Mouse (Mus musculus) kidney, postnatal 0 days (tissue): Measurements from ENCODE around the gene Amz2. TPM values are rescaled to one million over a fixed set of nuclear protein-coding genes. Genes with fewer than 3 reads are reported as not detected.

Source experiments
- ATAC-seq: fragments of 200-750 bp; cut with Nextera tagmentation; replicated peaks from 2 replicates; pipeline ENCODE4 v1.8.0; 2017; ENCODE audit warnings: low read depth, moderate number of reproducible peaks, moderate TSS enrichment, moderate library complexity; ENCODE audit not compliant: low FRiP score
- DNase-seq: peaks from one replicate; pipeline ENCODE4 v3.0.0-alpha.2; 2016; ENCODE audit warnings: low spot score
- H3K27ac ChIP-seq: fragments of 300-500 bp; sonication (generic); 2 replicates; pipeline ENCODE4 v1.5.1; 2014; ENCODE audit warnings: mild to moderate bottlenecking
- H3K27me3 ChIP-seq: fragments of 300-500 bp; sonication (generic); 2 replicates; pipeline ENCODE4 v1.6.1; 2014; ENCODE audit warnings: low read length, mixed read lengths; ENCODE audit not compliant: insufficient read depth
- H3K36me3 ChIP-seq: fragments of 300-500 bp; sonication (generic); 2 replicates; pipeline ENCODE4 v1.6.1; 2014; ENCODE audit warnings: low read length, mixed read lengths; ENCODE audit not compliant: insufficient read depth
- H3K4me1 ChIP-seq: fragments of 300-500 bp; sonication (generic); replicated peaks from 2 replicates; pipeline ENCODE4 v1.6.1; 2014; ENCODE audit warnings: antibody characterized with exemption, low read length, mixed read lengths; ENCODE audit not compliant: insufficient read depth
- H3K4me2 ChIP-seq: fragments of 300-500 bp; sonication (generic); 2 replicates; pipeline ENCODE4 v1.6.1; 2014; ENCODE audit warnings: mild to moderate bottlenecking, low read length, moderate library complexity, mixed read lengths
- H3K4me3 ChIP-seq: fragments of 300-500 bp; sonication (generic); replicated peaks from 2 replicates; pipeline ENCODE4 v1.5.1; 2014; ENCODE audit warnings: low read depth, low read length
- H3K9ac ChIP-seq: fragments of 300-500 bp; sonication (generic); 2 replicates; pipeline ENCODE4 v1.6.1; 2014; ENCODE audit warnings: low read depth, low read length
- H3K9me3 ChIP-seq: fragments of 300-500 bp; sonication (generic); replicated peaks from 2 replicates; pipeline ENCODE4 v1.6.1; 2016; ENCODE audit warnings: low read length, inconsistent platforms, mixed read lengths
- CTCF ChIP-seq: IDR thresholded peaks from 2 replicates; pipeline ENCODE4 v1.5.1; 2016; ENCODE audit warnings: antibody characterized with exemption, low read depth, mild to moderate bottlenecking, moderate library complexity
- WGBS: fragments of 180-500 bp; shearing (Covaris S2); extraction: QIAGEN DNeasy Blood & Tissue Kit; methylation state at CpG from one replicate; pipeline ENCODE4 v1.1.7; 2014; 5-methylcytosine and 5-hydroxymethylcytosine counted together
- polyA plus RNA-seq: library from polyadenylated mRNA; unstranded; fragments of >200 nt; fragmentation: Nextera tagmentation; extraction: Ambion mirVana; gene quantifications from 2 replicates; pipeline ENCODE4 v1.2.1, GENCODE M21; 2015

The Amz2 gene
- polyA plus RNA-seq, 1 experiment from 2014 or later = 30.4 TPM

- Histone ChIP-seq H3K27ac (no peak overlapping the region), H3K36me3 (no peaks in the 10 kb centered on the region), H3K4me3 (no peak overlapping the region), H3K4me2 (peak overlapping the region; percentile 25; the same call in 1 of the 2 replicates), H3K27me3 (no peaks in the 10 kb centered on the region), H3K9me3 (no peaks in the 10 kb centered on the region), H3K9ac (no peak overlapping the region), H3K4me1 (no peaks in the 10 kb centered on the region)
- 42% methylated on average over 16 of the region's 16 CpGs for WGBS
- ATAC-seq (peak; percentile 68), DNase-seq (no peak)
- TF ChIP-seq CTCF = 0 out of 2 replicates have a peak, but pooled peaks have one; percentile 3
Observed at GRCm38 (mm10) chr11:109419961-109420566, 5.7 kb upstream of the Amz2 start.

- no peak overlapping the region for H3K4me2 ChIP-seq
- no peak overlapping the region for H3K4me3 ChIP-seq
- no peaks in the 10 kb centered on the region for H3K36me3 ChIP-seq
- H3K9me3 ChIP-seq = no peaks in the 10 kb centered on the region
- H3K27me3 ChIP-seq = no peaks in the 10 kb centered on the region
- 63% methylated on average over 14 of the region's 14 CpGs for WGBS
- no peak for ATAC-seq
- H3K4me1 ChIP-seq = no peaks in the 10 kb centered on the region
- no peak overlapping the region for H3K9ac ChIP-seq
- TF ChIP-seq CTCF = no peak
- no peak for DNase-seq
- no peak overlapping the region for H3K27ac ChIP-seq
Observed at GRCm38 (mm10) chr11:109420567-109420962, 5.2 kb upstream of the Amz2 start.

- Histone ChIP-seq H3K4me2 (no peak overlapping the region), H3K36me3 (no peaks in the 10 kb centered on the region), H3K4me1 (no peaks in the 10 kb centered on the region), H3K27ac (no peak overlapping the region), H3K9me3 (no peaks in the 10 kb centered on the region), H3K27me3 (no peaks in the 10 kb centered on the region), H3K4me3 (no peak overlapping the region), H3K9ac (no peak overlapping the region)
- DNase-seq (no peak), ATAC-seq (no peak)
- no peak for TF ChIP-seq CTCF
- 76% methylated on average over 5 of the region's 5 CpGs for WGBS
Observed at GRCm38 (mm10) chr11:109421205-109421604, 4.5 kb upstream of the Amz2 start.

GRCm38 (mm10) chr11:109422263-109422662, 3.5 kb upstream of the Amz2 start:
- WGBS = 95% methylated on average over 4 of the region's 4 CpGs
- H3K36me3 ChIP-seq = no peaks in the 10 kb centered on the region
- no peaks in the 10 kb centered on the region for H3K9me3 ChIP-seq
- no peak overlapping the region for H3K27ac ChIP-seq
- H3K4me2 ChIP-seq = no peak overlapping the region
- TF ChIP-seq CTCF = 0 out of 2 replicates have a peak, but pooled peaks have one; percentile 30
- no peaks in the 10 kb centered on the region for H3K27me3 ChIP-seq
- 0 out of 2 replicates have a peak, but pooled peaks cover 4% of the 10 kb centered on the region for H3K4me1 ChIP-seq
- ATAC-seq = no peak
- no peak overlapping the region for H3K4me3 ChIP-seq
- H3K9ac ChIP-seq = no peak overlapping the region
- DNase-seq = no peak

GRCm38 (mm10) chr11:109423294-109423693, 2.5 kb upstream of the Amz2 start:
- Histone ChIP-seq H3K4me1 (0 out of 2 replicates have a peak, but pooled peaks cover 4% of the 10 kb centered on the region), H3K36me3 (no peaks in the 10 kb centered on the region), H3K9ac (no peak overlapping the region), H3K4me3 (no peak overlapping the region), H3K27me3 (no peaks in the 10 kb centered on the region), H3K27ac (no peak overlapping the region), H3K9me3 (no peaks in the 10 kb centered on the region), H3K4me2 (no peak overlapping the region)
- no peak for DNase-seq
- ATAC-seq = no peak
- 52% methylated on average over 1 of the region's 1 CpGs for WGBS
- no peak for TF ChIP-seq CTCF

GRCm38 (mm10) chr11:109426272-109426586, 483 bp downstream of the Amz2 start:
- Histone ChIP-seq H3K9ac (peak overlapping the region; percentile 60), H3K9me3 (no peaks in the 10 kb centered on the region), H3K4me1 (0 out of 2 replicates have a peak, but pooled peaks cover 4% of the 10 kb centered on the region), H3K4me3 (peak overlapping the region; percentile 43), H3K4me2 (peak overlapping the region; percentile 48), H3K27ac (peak overlapping the region; percentile 69), H3K27me3 (no peaks in the 10 kb centered on the region), H3K36me3 (peaks cover 14% of the 10 kb centered on the region)
- TF ChIP-seq CTCF = no peak
- ATAC-seq (no peak; the same call in 1 of the 2 replicates), DNase-seq (no peak)
- WGBS = under 1% methylated on average over 11 of the region's 11 CpGs

- H3K4me1 ChIP-seq = 0 out of 2 replicates have a peak, but pooled peaks cover 4% of the 10 kb centered on the region
- H3K4me2 ChIP-seq = no peak overlapping the region
- WGBS = 95% methylated on average over 5 of the region's 5 CpGs
- no peak overlapping the region for H3K9ac ChIP-seq
- no peak for DNase-seq
- H3K36me3 ChIP-seq = peaks cover 14% of the 10 kb centered on the region
- H3K4me3 ChIP-seq = no peak overlapping the region
- TF ChIP-seq CTCF = no peak
- ATAC-seq = no peak
- no peak overlapping the region for H3K27ac ChIP-seq
- H3K27me3 ChIP-seq = no peaks in the 10 kb centered on the region
- no peaks in the 10 kb centered on the region for H3K9me3 ChIP-seq
Observed at GRCm38 (mm10) chr11:109427353-109427752, 1.6 kb downstream of the Amz2 start.
